Mouse (Mus musculus) hindbrain, embryonic 12.5 days (tissue): ENCODE measurements around the gene Aspscr1. TPM values are rescaled to one million over a fixed set of nuclear protein-coding genes. Genes with fewer than 3 reads are reported as not detected.
A peak's percentile ranks its signal among the peaks of the same experiment; 100 is the strongest.

Experiments
- ATAC-seq: fragments of 200-750 bp; cut with Nextera tagmentation; 2 replicates; pipeline ENCODE4 v1.8.0; 2017; ENCODE audit warnings: moderate TSS enrichment; ENCODE audit not compliant: low FRiP score
- H3K27ac ChIP-seq: fragments of 300-500 bp; sonication (generic); 2 replicates; pipeline ENCODE4 v1.5.1; 2016; ENCODE audit warnings: mild to moderate bottlenecking
- H3K27me3 ChIP-seq: fragments of 300-500 bp; sonication (generic); 2 replicates; pipeline ENCODE4 v1.6.1; 2016; ENCODE audit warnings: mild to moderate bottlenecking
- H3K36me3 ChIP-seq: fragments of 300-500 bp; sonication (generic); 2 replicates; pipeline ENCODE4 v1.6.1; 2016; ENCODE audit warnings: mild to moderate bottlenecking
- H3K4me1 ChIP-seq: fragments of 300-500 bp; sonication (generic); 2 replicates; pipeline ENCODE4 v1.6.1; 2016
- H3K4me2 ChIP-seq: fragments of 300-500 bp; sonication (generic); replicated peaks from 2 replicates; pipeline ENCODE4 v1.6.1; 2016; ENCODE audit warnings: mild to moderate bottlenecking
- H3K4me3 ChIP-seq: fragments of 300-500 bp; sonication (generic); 2 replicates; pipeline ENCODE4 v1.5.1; 2016; ENCODE audit warnings: mild to moderate bottlenecking
- H3K9ac ChIP-seq: fragments of 300-500 bp; sonication (generic); 2 replicates; pipeline ENCODE4 v1.6.1; 2016; ENCODE audit warnings: mild to moderate bottlenecking, moderate library complexity
- H3K9me3 ChIP-seq: fragments of 300-500 bp; sonication (generic); replicated peaks from 2 replicates; pipeline ENCODE4 v1.6.1; 2016; ENCODE audit warnings: mild to moderate bottlenecking
- WGBS: fragments of 180-500 bp; shearing (Covaris S2); methylation state at CpG from one replicate; pipeline ENCODE4 v1.1.7; 2016; 5-methylcytosine and 5-hydroxymethylcytosine counted together
- polyA plus RNA-seq: library from polyadenylated mRNA; unstranded; fragments of >200 nt; fragmentation: Nextera tagmentation; extraction: Ambion mirVana; gene quantifications from 2 replicates; pipeline ENCODE4 v1.2.1, GENCODE M21; 2016

Aspscr1 gene
- polyA plus RNA-seq, 1 experiment from 2014 or later, result 151 TPM

DNA sequence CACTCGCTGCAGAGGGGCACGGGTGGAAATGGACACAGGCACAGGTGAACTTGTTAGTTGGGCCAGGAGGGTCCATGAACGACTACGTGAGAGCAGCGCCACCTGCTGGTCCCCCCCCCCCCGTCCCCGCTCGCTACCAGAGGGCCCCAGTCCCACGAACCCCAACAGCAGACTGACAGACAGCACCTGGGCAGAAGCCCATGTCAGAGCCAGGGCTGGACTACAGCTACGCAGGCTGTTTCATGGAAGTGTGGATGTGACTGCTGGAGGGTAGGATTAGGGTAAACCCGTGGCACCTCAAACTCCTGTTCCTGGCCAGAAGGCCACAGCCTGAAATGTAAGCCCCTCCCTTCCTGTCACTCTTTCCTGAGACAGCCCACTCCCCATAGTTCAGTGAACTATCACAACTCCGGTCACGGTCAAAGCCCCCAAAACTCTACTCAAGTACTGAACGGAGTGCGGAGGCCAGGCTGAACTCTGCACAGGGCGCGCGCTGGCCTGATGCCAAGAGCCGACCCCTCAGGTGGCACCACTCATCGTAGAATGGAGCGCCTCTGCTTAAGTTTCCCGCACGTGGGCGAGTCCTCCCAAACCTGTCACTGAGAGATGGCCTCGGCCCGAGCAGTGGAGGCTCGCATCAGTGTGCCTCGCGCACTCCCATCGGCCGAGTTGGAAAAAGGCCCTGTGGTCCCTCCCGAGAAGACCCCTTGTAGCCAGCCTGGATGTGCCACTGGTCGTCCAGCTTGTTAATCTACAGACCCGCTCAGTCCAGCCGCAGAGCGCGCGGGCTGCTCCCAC lies 40.2 kb downstream of the Aspscr1 start:
- peaks cover 48% of the 10 kb centered on the region for H3K36me3 ChIP-seq
- no peaks in the 10 kb centered on the region for H3K27me3 ChIP-seq
- H3K4me3 ChIP-seq, result peak overlapping the region; percentile 53
- peak overlapping the region; percentile 97 for H3K4me2 ChIP-seq
- peak overlapping the region; percentile 70 for H3K27ac ChIP-seq
- peak overlapping the region; percentile 67 for H3K9ac ChIP-seq
- no peaks in the 10 kb centered on the region for H3K9me3 ChIP-seq
- WGBS, result under 1% methylated on average over 38 of the region's 38 CpGs
- peaks cover 25% of the 10 kb centered on the region for H3K4me1 ChIP-seq
- ATAC-seq, result peak; percentile 68

DNA sequence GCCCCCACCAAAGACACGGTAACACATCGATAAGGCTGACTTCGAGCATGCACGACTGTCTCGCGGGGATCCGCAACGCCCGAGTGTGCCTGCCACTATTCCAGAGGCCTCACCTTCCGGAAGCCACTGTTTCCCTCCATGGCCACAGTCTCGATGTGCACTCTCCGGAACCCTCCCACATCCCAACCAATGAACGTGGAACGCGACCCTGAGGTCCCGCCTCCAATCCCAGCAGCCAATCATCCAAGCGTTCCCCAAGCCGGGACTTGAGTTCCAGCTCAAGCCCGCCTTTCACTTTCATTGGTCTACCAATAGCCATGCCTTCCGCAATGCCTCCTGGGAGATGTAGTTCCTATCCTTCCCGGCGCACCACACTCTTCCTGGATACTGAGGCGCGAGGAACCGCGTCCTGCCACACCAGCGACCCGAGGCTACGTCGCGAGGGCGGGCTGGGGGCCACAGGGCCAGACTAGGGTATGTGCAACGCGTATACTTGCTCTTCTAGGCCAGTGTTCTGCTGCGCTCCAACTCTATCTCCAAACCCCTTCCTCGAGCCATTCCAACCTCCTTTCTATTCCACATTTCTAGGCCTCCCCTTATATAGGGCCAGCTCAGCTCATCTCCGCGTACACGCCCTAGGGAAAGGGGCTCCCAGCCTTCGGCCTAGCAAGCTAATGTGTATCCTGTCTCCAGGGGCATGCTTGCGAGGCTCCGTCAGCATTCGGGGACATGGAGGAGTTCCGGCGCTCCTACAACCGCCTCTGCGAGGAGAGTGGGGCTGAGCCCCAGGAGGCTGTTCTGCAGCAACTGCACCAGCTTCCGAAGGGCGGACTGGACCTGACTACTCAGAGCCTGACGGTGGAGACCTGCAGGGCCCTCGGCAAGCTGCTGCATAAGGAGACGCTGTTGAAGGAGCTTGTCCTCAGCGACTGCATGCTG lies 41.1 kb downstream of the Aspscr1 start, which contains the start of the genes Cenpx and Lrrc45:
Gene Cenpx, minus strand, starts transcription at position 159 of the 939 bp plus-strand sequence.
Gene Lrrc45, plus strand, starts transcription at position 346 of the 939 bp plus-strand sequence.
- peak within 1 kb of the TSS; percentile 97 for H3K4me2 ChIP-seq
- H3K27me3 ChIP-seq, result no peaks in the 10 kb centered on the region
- H3K36me3 ChIP-seq, result peaks cover 53% of the 10 kb centered on the region
- H3K4me3 ChIP-seq, result peak within 1 kb of the TSS; percentile 53
- no peaks in the 10 kb centered on the region for H3K9me3 ChIP-seq
- H3K9ac ChIP-seq, result peak within 1 kb of the TSS; percentile 74
- H3K27ac ChIP-seq, result peak within 1 kb of the TSS; percentile 70
- peak; percentile 97 for ATAC-seq
- WGBS, result 4% methylated on average over 53 of the region's 53 CpGs
- H3K4me1 ChIP-seq, result peaks cover 25% of the 10 kb centered on the region

DNA sequence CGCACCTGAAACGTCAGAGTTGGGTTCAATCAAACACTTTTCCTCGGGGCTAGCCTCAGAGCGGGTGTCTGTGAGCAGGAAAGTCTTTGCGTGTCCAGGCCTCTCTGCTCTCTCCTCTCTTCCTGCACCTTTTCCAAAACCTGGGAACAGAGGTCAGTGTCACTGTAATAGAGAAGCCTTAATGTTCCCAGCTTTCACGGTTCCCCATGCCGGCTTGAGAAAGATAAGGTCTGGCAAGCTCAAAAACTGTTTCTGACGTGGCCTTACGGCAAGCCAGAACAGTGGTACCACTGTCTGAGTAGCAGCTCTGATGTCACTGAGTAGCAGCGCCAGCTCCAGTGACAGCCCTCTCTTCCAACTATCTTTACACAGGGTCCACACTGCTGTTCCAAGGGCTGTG lies 41.8 kb downstream of the Aspscr1 start:
- no peaks in the 10 kb centered on the region for H3K9me3 ChIP-seq
- ATAC-seq, result no peak
- peaks cover 25% of the 10 kb centered on the region for H3K4me1 ChIP-seq
- H3K4me3 ChIP-seq, result peak overlapping the region; percentile 53
- H3K27me3 ChIP-seq, result no peaks in the 10 kb centered on the region
- H3K4me2 ChIP-seq, result peak overlapping the region; percentile 97
- H3K27ac ChIP-seq, result no peak overlapping the region
- WGBS, result 65% methylated on average over 10 of the region's 10 CpGs
- H3K36me3 ChIP-seq, result peaks cover 52% of the 10 kb centered on the region
- peak overlapping the region; percentile 74 for H3K9ac ChIP-seq

DNA sequence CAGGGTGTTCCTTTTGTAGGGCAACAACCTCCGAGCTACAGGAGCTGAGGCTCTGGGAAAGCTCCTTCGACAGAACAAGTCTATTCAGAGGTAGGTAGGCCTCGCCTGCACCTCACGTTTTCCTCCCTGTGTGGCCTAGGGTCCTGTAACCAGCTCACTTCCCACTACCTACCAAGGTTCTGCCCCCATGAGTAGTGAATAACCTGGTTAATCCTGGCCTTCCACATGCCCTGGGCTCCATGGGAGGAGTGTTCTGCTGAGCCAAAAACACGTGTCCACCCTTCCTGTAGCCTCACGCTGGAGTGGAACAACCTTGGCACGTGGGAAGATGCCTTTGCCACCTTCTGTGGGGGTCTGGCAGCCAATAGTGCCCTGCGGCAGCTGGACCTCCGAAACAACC lies 42.4 kb downstream of the Aspscr1 start:
- Histone ChIP-seq H3K4me2 (peak overlapping the region; percentile 97), H3K4me3 (no peak overlapping the region), H3K27ac (no peak overlapping the region), H3K9me3 (no peaks in the 10 kb centered on the region), H3K9ac (no peak overlapping the region), H3K27me3 (no peaks in the 10 kb centered on the region), H3K4me1 (peaks cover 25% of the 10 kb centered on the region), H3K36me3 (peaks cover 52% of the 10 kb centered on the region)
- ATAC-seq, result no peak
- WGBS, result 90% methylated on average over 9 of the region's 9 CpGs

DNA sequence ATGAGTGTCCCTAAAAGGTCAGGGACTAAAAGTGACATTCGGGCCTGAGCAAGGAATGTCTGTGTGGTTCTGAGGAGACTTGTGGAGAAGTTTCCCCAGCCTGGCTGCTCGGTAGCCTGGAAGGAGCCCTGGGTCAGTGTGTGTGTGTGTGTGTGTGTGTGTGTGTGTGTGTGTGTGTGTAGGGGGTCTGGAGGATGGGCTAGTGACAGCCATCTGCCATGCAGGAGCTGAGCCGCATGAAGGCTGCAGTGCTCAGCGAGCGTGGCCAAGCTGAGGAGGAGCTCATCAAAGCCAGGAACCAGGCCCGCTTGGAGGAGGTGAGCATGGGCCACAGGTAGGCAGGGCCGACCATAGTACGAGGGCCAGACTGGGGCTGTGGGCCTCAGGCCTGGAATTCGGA lies 46.5 kb downstream of the Aspscr1 start:
- 93% methylated on average over 9 of the region's 9 CpGs for WGBS
- ATAC-seq, result no peak
- Histone ChIP-seq H3K4me3 (no peak overlapping the region), H3K27ac (no peak overlapping the region), H3K4me1 (peaks cover 30% of the 10 kb centered on the region), H3K27me3 (peaks cover 18% of the 10 kb centered on the region), H3K9ac (no peak overlapping the region), H3K9me3 (no peaks in the 10 kb centered on the region), H3K4me2 (no peak overlapping the region), H3K36me3 (peaks cover 42% of the 10 kb centered on the region)

DNA sequence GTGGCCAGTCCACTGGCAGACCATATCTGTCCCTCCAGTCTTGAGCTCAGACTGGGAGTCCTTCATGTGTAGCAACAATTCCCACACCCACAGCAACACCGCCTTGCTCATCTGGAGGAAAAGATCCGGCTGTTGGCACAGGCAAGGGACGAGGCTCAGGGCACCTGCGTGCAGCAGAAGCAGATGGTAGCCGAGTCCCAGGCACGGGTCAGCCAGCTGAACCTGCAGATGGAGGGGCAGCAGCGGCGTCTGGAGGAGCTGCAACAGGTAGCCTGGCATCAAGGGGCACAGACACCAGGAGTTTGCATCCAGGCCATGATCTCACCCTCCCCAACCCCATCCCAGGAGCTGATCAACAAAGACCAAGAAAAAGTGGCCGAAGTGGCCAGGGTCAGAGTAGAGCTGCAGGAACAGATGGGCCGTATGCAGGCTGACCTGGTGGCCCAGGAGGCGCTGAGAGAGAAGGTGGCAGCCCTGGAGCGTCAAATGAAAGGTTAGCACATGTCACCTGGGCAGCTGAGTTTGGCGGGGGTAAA lies 47.1 kb downstream of the Aspscr1 start:
- ATAC-seq, result no peak; the same call in 1 of the 2 replicates
- Histone ChIP-seq H3K27me3 (peaks cover 18% of the 10 kb centered on the region), H3K4me3 (no peak overlapping the region), H3K27ac (no peak overlapping the region), H3K4me1 (peaks cover 24% of the 10 kb centered on the region), H3K9ac (no peak overlapping the region), H3K36me3 (peaks cover 42% of the 10 kb centered on the region), H3K9me3 (no peaks in the 10 kb centered on the region), H3K4me2 (no peak overlapping the region)
- WGBS, result 88% methylated on average over 13 of the region's 13 CpGs

DNA sequence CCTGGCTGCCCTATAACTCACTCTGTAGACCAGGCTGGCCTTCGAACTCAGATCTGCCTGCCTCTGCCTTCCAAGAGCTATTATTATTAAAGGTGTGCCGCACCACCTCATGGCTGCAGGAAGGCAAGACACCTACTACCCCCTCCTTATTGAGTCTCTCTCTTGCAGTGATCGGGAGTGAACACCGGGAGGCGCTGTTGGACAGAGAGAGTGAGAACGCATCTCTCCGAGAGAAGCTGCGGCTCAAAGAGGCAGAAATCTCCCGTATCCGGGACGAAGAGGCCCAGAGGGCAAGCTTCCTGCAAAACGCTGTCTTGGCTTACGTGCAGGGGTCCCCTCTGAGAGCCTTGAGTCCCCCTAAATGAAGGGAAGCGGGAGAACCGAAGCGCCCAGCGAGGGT lies 47.7 kb downstream of the Aspscr1 start:
- peak; percentile 38 for ATAC-seq
- 10% methylated on average over 17 of the region's 17 CpGs for WGBS
- H3K9me3 ChIP-seq, result no peaks in the 10 kb centered on the region
- 0 out of 2 replicates have a peak overlapping the region, but pooled peaks have one; percentile 67 for H3K27ac ChIP-seq
- H3K36me3 ChIP-seq, result peaks cover 42% of the 10 kb centered on the region
- H3K27me3 ChIP-seq, result peaks cover 18% of the 10 kb centered on the region
- peaks cover 23% of the 10 kb centered on the region for H3K4me1 ChIP-seq
- H3K9ac ChIP-seq, result peak overlapping the region; percentile 92
- H3K4me2 ChIP-seq, result peak overlapping the region; percentile 91
- peak overlapping the region; percentile 77 for H3K4me3 ChIP-seq

DNA sequence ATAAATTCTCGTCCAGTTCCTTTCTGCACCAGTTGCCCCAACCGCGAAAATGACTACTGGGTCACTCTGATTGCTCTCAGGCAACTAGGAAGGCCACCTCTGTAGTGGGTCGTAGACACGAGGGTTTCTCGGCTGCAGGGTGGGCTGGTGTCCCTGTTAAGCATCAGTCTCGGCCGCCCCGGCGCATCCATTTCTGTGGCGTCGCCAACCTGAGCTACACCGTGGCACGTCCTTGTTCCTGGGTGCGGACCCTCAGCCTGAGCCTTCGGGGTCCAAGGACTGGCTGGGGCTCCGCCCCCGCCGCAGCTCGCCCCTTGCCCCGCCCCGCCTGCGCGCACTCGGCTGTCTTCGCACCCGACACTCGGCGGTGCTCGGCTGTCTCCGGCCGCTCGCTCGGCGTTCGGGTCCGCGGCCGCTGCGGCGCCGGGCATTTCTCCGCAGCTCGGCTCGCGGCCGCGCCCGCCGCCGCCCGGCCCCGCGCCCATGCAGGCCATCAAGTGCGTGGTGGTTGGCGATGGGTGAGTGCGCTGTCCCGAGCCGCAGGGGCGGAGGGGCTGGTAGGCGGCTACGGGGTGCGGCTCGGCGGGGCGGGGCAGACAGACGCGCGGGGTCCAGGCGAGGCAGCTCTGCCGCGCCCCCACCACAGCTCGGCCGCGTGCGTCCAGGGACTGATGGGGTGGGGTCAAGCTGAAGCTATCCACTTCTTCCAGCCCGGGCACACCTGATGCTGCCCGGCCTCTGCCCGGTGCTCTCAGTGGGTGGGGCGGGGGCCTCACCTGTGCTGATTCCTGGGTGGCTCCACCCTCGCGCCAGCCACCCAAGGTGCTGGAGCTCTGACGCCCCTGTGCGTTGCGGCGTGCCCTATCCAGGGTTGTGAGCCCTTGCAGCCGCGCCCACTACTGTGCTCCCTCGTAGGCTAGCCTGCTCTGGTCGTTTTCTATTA lies 48.6 kb downstream of the Aspscr1 start, which contains the start of gene Rac3:
Gene Rac3, plus strand, starts transcription at position 347 of the 943 bp plus-strand sequence.
- ATAC-seq, result peak; percentile 86
- no peaks in the 10 kb centered on the region for H3K9me3 ChIP-seq
- peak within 1 kb of the TSS; percentile 92 for H3K9ac ChIP-seq
- peaks cover 21% of the 10 kb centered on the region for H3K27me3 ChIP-seq
- under 1% methylated on average over 82 of the region's 90 CpGs for WGBS
- peaks cover 18% of the 10 kb centered on the region for H3K4me1 ChIP-seq
- H3K4me2 ChIP-seq, result peak within 1 kb of the TSS; percentile 91
- peak within 1 kb of the TSS; percentile 67 for H3K27ac ChIP-seq
- H3K36me3 ChIP-seq, result peaks cover 35% of the 10 kb centered on the region
- H3K4me3 ChIP-seq, result peak within 1 kb of the TSS; percentile 77

DNA sequence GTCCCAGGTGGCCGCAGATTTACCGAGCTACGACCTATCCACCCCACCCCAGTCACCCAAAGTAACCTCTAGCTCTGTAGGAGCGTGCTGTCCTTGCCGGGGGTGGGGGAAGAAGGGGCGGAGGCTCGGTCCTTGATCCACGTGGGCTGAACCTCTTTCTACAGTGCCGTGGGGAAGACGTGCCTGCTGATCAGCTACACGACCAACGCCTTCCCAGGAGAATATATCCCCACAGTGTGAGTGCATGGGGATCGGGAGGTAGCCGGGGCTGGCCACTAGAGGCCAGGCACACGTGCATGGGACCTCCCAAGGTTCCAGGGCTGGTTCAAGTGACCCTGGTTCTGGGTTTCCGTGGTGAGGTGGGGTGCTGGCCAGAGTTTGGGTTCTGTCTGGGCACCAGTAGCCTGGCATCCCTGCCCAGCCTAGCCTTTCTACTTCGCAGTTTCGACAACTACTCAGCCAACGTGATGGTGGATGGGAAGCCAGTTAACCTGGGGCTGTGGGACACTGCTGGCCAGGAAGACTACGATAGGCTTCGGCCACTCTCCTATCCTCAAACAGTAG lies 49.4 kb downstream of the Aspscr1 start:
- ATAC-seq, result 0 out of 2 replicates have a peak, but pooled peaks have one; percentile 1
- H3K27ac ChIP-seq, result peak overlapping the region; percentile 67; the same call in 1 of the 2 replicates
- WGBS, result 18% methylated on average over 21 of the region's 21 CpGs

DNA sequence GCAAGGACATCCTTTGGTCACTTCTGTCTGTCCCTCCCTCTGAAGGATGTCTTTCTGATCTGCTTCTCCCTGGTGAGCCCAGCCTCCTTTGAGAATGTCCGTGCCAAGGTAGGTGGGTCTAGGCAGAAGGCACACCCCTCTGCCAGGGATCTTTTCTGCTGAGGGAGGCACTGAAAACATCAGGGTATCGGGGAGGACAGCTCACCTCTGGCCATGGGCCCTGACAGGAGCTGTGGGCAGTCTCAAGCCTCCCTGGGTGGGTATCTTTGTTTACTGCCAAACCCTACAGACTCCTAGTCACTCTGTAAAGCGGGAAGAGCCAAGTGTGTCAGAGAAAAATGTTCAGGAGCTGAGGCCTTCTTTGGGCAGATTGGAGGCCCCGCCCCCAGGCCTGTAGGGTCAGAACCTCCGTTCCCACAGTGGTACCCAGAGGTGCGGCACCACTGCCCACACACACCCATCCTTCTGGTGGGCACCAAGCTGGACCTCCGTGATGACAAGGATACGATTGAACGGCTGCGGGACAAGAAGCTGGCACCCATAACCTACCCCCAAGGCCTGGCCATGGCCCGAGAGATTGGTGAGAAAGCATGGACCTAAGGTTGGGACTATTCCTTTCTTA lies 50.1 kb downstream of the Aspscr1 start:
- Histone ChIP-seq H3K27me3 (peaks cover 21% of the 10 kb centered on the region), H3K4me2 (peak overlapping the region; percentile 91; the same call in 1 of the 2 replicates), H3K27ac (no peak overlapping the region), H3K4me1 (peaks cover 24% of the 10 kb centered on the region), H3K9ac (no peak overlapping the region), H3K9me3 (no peaks in the 10 kb centered on the region), H3K4me3 (no peak overlapping the region), H3K36me3 (peaks cover 22% of the 10 kb centered on the region)
- WGBS, result 89% methylated on average over 11 of the region's 11 CpGs
- no peak for ATAC-seq

More for the DNA sequence above, 49.4 kb downstream of the Aspscr1 start:
- H3K4me1 ChIP-seq, result peaks cover 24% of the 10 kb centered on the region
- peaks cover 29% of the 10 kb centered on the region for H3K36me3 ChIP-seq
- peaks cover 21% of the 10 kb centered on the region for H3K27me3 ChIP-seq
- H3K4me2 ChIP-seq, result peak overlapping the region; percentile 91
- peak overlapping the region; percentile 92 for H3K9ac ChIP-seq
- H3K4me3 ChIP-seq, result peak overlapping the region; percentile 77
- no peaks in the 10 kb centered on the region for H3K9me3 ChIP-seq
